Mouse (Mus musculus) hindbrain, embryonic 10.5 days (tissue): Measurements from ENCODE around the gene Adamts17. TPM values are rescaled to one million over a fixed set of nuclear protein-coding genes. Genes with fewer than 3 reads are reported as not detected.

Experiments used
- DNase-seq: peaks from one replicate; pipeline ENCODE4 v3.0.0-alpha.2; 2017; ENCODE audit warnings: low spot score
- H3K27ac ChIP-seq: fragments of 300-500 bp; sonication (generic); 2 replicates; pipeline ENCODE4 v1.5.1; 2016; ENCODE audit warnings: mild to moderate bottlenecking, moderate library complexity
- H3K27me3 ChIP-seq: fragments of 300-500 bp; sonication (generic); 2 replicates; pipeline ENCODE4 v1.6.1; 2016; ENCODE audit warnings: mild to moderate bottlenecking; ENCODE audit not compliant: poor library complexity, insufficient read depth, severe bottlenecking
- H3K36me3 ChIP-seq: fragments of 300-500 bp; sonication (generic); 2 replicates; pipeline ENCODE4 v1.6.1; 2016; ENCODE audit warnings: mild to moderate bottlenecking, moderate library complexity
- H3K4me1 ChIP-seq: fragments of 300-500 bp; sonication (generic); replicated peaks from 2 replicates; pipeline ENCODE4 v1.6.1; 2016; ENCODE audit warnings: mild to moderate bottlenecking
- H3K4me3 ChIP-seq: fragments of 300-500 bp; sonication (generic); 2 replicates; pipeline ENCODE4 v1.5.1; 2016; ENCODE audit warnings: mild to moderate bottlenecking, moderate library complexity
- H3K9me3 ChIP-seq: fragments of 300-500 bp; sonication (generic); 2 replicates; pipeline ENCODE4 v1.6.1; 2016; ENCODE audit warnings: mild to moderate bottlenecking, moderate library complexity
- WGBS: fragments of 180-500 bp; shearing (Covaris S2); methylation state at CpG from one replicate; pipeline ENCODE4 v1.1.7; 2016; 5-methylcytosine and 5-hydroxymethylcytosine counted together
- polyA plus RNA-seq: library from polyadenylated mRNA; unstranded; fragments of >200 nt; fragmentation: Nextera tagmentation; extraction: Ambion mirVana; gene quantifications from 2 replicates; pipeline ENCODE4 v1.2.1, GENCODE M21; 2016

Gene Adamts17
- polyA plus RNA-seq, 1 experiment from 2014 or later: 2.0 TPM

- H3K9me3 ChIP-seq: no peaks in the 10 kb centered on the region
- H3K27me3 ChIP-seq: no peaks in the 10 kb centered on the region
- H3K4me3 ChIP-seq: no peak overlapping the region
- DNase-seq: no peak
- 82% methylated on average over 6 of the region's 6 CpGs for WGBS
- H3K36me3 ChIP-seq: no peaks in the 10 kb centered on the region
- peaks cover 35% of the 10 kb centered on the region for H3K4me1 ChIP-seq
- H3K27ac ChIP-seq: no peak overlapping the region
These were observed 129.1 kb downstream of the Adamts17 start for GRCm38 (mm10) chr7:66968661-66969060.

- 70% methylated on average over 2 of the region's 2 CpGs for WGBS
- no peak overlapping the region for H3K27ac ChIP-seq
- H3K4me3 ChIP-seq: no peak overlapping the region
- no peaks in the 10 kb centered on the region for H3K9me3 ChIP-seq
- DNase-seq: no peak
- H3K4me1 ChIP-seq: peaks cover 35% of the 10 kb centered on the region
- H3K36me3 ChIP-seq: no peaks in the 10 kb centered on the region
- no peaks in the 10 kb centered on the region for H3K27me3 ChIP-seq
These were observed 129.7 kb downstream of the Adamts17 start for GRCm38 (mm10) chr7:66969199-66969598.

- 82% methylated on average over 2 of the region's 2 CpGs for WGBS
- Histone ChIP-seq H3K27ac (no peak overlapping the region), H3K4me3 (no peak overlapping the region), H3K36me3 (no peaks in the 10 kb centered on the region), H3K4me1 (peaks cover 35% of the 10 kb centered on the region), H3K27me3 (no peaks in the 10 kb centered on the region), H3K9me3 (no peaks in the 10 kb centered on the region)
- no peak for DNase-seq
These were observed 130.7 kb downstream of the Adamts17 start for GRCm38 (mm10) chr7:66970235-66970634.

GRCm38 (mm10) chr7:66970974-66971373 is 131.4 kb downstream of the Adamts17 start:
- H3K27ac ChIP-seq: no peak overlapping the region
- no peaks in the 10 kb centered on the region for H3K36me3 ChIP-seq
- H3K27me3 ChIP-seq: no peaks in the 10 kb centered on the region
- 86% methylated on average over 2 of the region's 2 CpGs for WGBS
- no peak overlapping the region for H3K4me3 ChIP-seq
- peaks cover 31% of the 10 kb centered on the region for H3K4me1 ChIP-seq
- H3K9me3 ChIP-seq: no peaks in the 10 kb centered on the region
- DNase-seq: no peak

- Histone ChIP-seq H3K4me1 (0 out of 2 replicates have a peak, but pooled peaks cover 4% of the 10 kb centered on the region), H3K27me3 (no peaks in the 10 kb centered on the region), H3K27ac (no peak overlapping the region), H3K9me3 (no peaks in the 10 kb centered on the region), H3K4me3 (no peak overlapping the region), H3K36me3 (no peaks in the 10 kb centered on the region)
- DNase-seq: no peak
- WGBS: 73% methylated on average over 10 of the region's 10 CpGs
These were observed 135.3 kb downstream of the Adamts17 start for GRCm38 (mm10) chr7:66974859-66975258.

GRCm38 (mm10) chr7:66976371-66976770 is 136.8 kb downstream of the Adamts17 start:
- Histone ChIP-seq H3K27me3 (no peaks in the 10 kb centered on the region), H3K36me3 (no peaks in the 10 kb centered on the region), H3K4me1 (0 out of 2 replicates have a peak, but pooled peaks cover 3% of the 10 kb centered on the region), H3K4me3 (no peak overlapping the region), H3K9me3 (no peaks in the 10 kb centered on the region), H3K27ac (no peak overlapping the region)
- WGBS: 95% methylated on average over 9 of the region's 9 CpGs
- no peak for DNase-seq

- no peaks in the 10 kb centered on the region for H3K27me3 ChIP-seq
- peaks cover 3% of the 10 kb centered on the region; the same call in 1 of the 2 replicates for H3K9me3 ChIP-seq
- 84% methylated on average over 6 of the region's 6 CpGs for WGBS
- no peaks in the 10 kb centered on the region for H3K4me1 ChIP-seq
- no peak for DNase-seq
- no peak overlapping the region for H3K27ac ChIP-seq
- H3K4me3 ChIP-seq: no peak overlapping the region
- no peaks in the 10 kb centered on the region for H3K36me3 ChIP-seq
These were observed 142.1 kb downstream of the Adamts17 start for GRCm38 (mm10) chr7:66981591-66981990.

- H3K9me3 ChIP-seq: peaks cover 3% of the 10 kb centered on the region; the same call in 1 of the 2 replicates
- no peak for DNase-seq
- H3K4me1 ChIP-seq: no peaks in the 10 kb centered on the region
- 82% methylated on average over 5 of the region's 5 CpGs for WGBS
- no peaks in the 10 kb centered on the region for H3K27me3 ChIP-seq
- no peak overlapping the region for H3K27ac ChIP-seq
- no peak overlapping the region for H3K4me3 ChIP-seq
- H3K36me3 ChIP-seq: no peaks in the 10 kb centered on the region
These were observed 142.5 kb downstream of the Adamts17 start for GRCm38 (mm10) chr7:66982084-66982483.

GRCm38 (mm10) chr7:66987671-66988070 is 148.1 kb downstream of the Adamts17 start:
- no peak for DNase-seq
- 95% methylated on average over 4 of the region's 4 CpGs for WGBS
- Histone ChIP-seq H3K36me3 (no peaks in the 10 kb centered on the region), H3K27ac (no peak overlapping the region), H3K4me1 (no peaks in the 10 kb centered on the region), H3K4me3 (no peak overlapping the region), H3K27me3 (no peaks in the 10 kb centered on the region), H3K9me3 (peaks cover 11% of the 10 kb centered on the region; the same call in 1 of the 2 replicates)

- H3K9me3 ChIP-seq: peaks cover 11% of the 10 kb centered on the region; the same call in 1 of the 2 replicates
- no peak overlapping the region for H3K4me3 ChIP-seq
- DNase-seq: no peak
- 91% methylated on average over 3 of the region's 3 CpGs for WGBS
- H3K4me1 ChIP-seq: no peaks in the 10 kb centered on the region
- H3K27ac ChIP-seq: no peak overlapping the region
- no peaks in the 10 kb centered on the region for H3K36me3 ChIP-seq
- no peaks in the 10 kb centered on the region for H3K27me3 ChIP-seq
These were observed 148.9 kb downstream of the Adamts17 start for GRCm38 (mm10) chr7:66988441-66988840.

GRCm38 (mm10) chr7:66989357-66990045 is 150.0 kb downstream of the Adamts17 start:
- H3K9me3 ChIP-seq: 0 out of 2 replicates have a peak, but pooled peaks cover 7% of the 10 kb centered on the region
- H3K4me3 ChIP-seq: no peak overlapping the region
- no peaks in the 10 kb centered on the region for H3K4me1 ChIP-seq
- DNase-seq: no peak
- no peak overlapping the region for H3K27ac ChIP-seq
- H3K36me3 ChIP-seq: no peaks in the 10 kb centered on the region
- H3K27me3 ChIP-seq: no peaks in the 10 kb centered on the region
- WGBS: 88% methylated on average over 3 of the region's 3 CpGs

GRCm38 (mm10) chr7:66998821-66999220 is 159.3 kb downstream of the Adamts17 start:
- Histone ChIP-seq H3K4me1 (no peaks in the 10 kb centered on the region), H3K9me3 (no peaks in the 10 kb centered on the region), H3K4me3 (no peak overlapping the region), H3K36me3 (no peaks in the 10 kb centered on the region), H3K27me3 (no peaks in the 10 kb centered on the region), H3K27ac (no peak overlapping the region)
- WGBS: 88% methylated on average over 6 of the region's 6 CpGs
- no peak for DNase-seq

- peaks cover 6% of the 10 kb centered on the region; the same call in 1 of the 2 replicates for H3K9me3 ChIP-seq
- no peak for DNase-seq
- no peak overlapping the region for H3K4me3 ChIP-seq
- H3K27ac ChIP-seq: no peak overlapping the region
- H3K27me3 ChIP-seq: no peaks in the 10 kb centered on the region
- H3K36me3 ChIP-seq: no peaks in the 10 kb centered on the region
- WGBS: 75% methylated on average over 1 of the region's 1 CpGs
- H3K4me1 ChIP-seq: no peaks in the 10 kb centered on the region
These were observed 164.1 kb downstream of the Adamts17 start for GRCm38 (mm10) chr7:67003648-67004047.
